Mouse (Mus musculus) lung, embryonic 15.5 days (tissue): ENCODE results near the gene Foxp1. TPM values are rescaled to one million over a fixed set of nuclear protein-coding genes. Genes with fewer than 3 reads are reported as not detected.

ENCODE experiments used
- ATAC-seq: fragments of 200-750 bp; cut with Nextera tagmentation; 2 replicates; pipeline ENCODE4 v1.8.0; 2017; ENCODE audit warnings: moderate number of reproducible peaks, borderline replicate concordance; ENCODE audit not compliant: low FRiP score, low TSS enrichment; ENCODE audit errors: extremely low read depth
- H3K27ac ChIP-seq: fragments of 300-500 bp; sonication (generic); 2 replicates; pipeline ENCODE4 v1.5.1; 2015; ENCODE audit warnings: moderate library complexity, mild to moderate bottlenecking, inconsistent platforms
- H3K27me3 ChIP-seq: fragments of 300-500 bp; sonication (generic); 2 replicates; pipeline ENCODE4 v1.6.1; 2015; ENCODE audit warnings: inconsistent platforms
- H3K36me3 ChIP-seq: fragments of 300-500 bp; sonication (generic); 2 replicates; pipeline ENCODE4 v1.6.1; 2015; ENCODE audit warnings: inconsistent platforms
- H3K4me1 ChIP-seq: fragments of 300-500 bp; sonication (generic); 2 replicates; pipeline ENCODE4 v1.6.1; 2015; ENCODE audit warnings: inconsistent platforms
- H3K4me2 ChIP-seq: fragments of 300-500 bp; sonication (generic); 2 replicates; pipeline ENCODE4 v1.6.1; 2015; ENCODE audit warnings: inconsistent platforms, mild to moderate bottlenecking, moderate library complexity
- H3K4me3 ChIP-seq: fragments of 300-500 bp; sonication (generic); 2 replicates; pipeline ENCODE4 v1.5.1; 2015; ENCODE audit warnings: mild to moderate bottlenecking, inconsistent platforms
- H3K9ac ChIP-seq: fragments of 300-500 bp; sonication (generic); 2 replicates; pipeline ENCODE4 v1.6.1; 2015; ENCODE audit warnings: inconsistent platforms
- H3K9me3 ChIP-seq: fragments of 300-500 bp; sonication (generic); 2 replicates; pipeline ENCODE4 v1.6.1; 2016; ENCODE audit warnings: inconsistent platforms
- WGBS: fragments of 180-500 bp; shearing (Covaris S2); methylation state at CpG from one replicate; pipeline ENCODE4 v1.1.7; 2015; 5-methylcytosine and 5-hydroxymethylcytosine counted together
- polyA plus RNA-seq: library from polyadenylated mRNA; unstranded; fragments of >200 nt; fragmentation: Nextera tagmentation; extraction: Ambion mirVana; gene quantifications from 2 replicates; pipeline ENCODE4 v1.2.1, GENCODE M21; 2015

Foxp1 gene
- polyA plus RNA-seq, 1 experiment from 2014 or later = 109 TPM

DNA sequence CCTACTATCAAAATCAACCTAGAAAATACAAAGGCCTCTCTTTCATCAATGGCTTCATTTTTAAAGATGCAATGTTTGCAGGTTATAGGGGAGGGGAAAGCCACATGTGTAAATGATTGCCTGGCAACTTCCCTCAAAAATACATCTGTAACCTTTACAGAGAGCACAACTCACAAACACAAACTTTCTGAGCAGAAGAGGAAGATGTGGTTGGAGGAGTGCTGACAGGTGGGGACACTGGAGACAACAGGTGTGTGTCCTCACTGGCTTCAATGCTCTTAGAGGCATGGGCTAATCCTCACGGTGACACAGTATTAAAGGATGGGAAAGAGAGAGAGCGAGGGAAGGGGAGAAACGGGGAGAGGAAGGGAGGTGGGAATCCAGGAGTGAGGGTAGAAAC lies 120.2 kb downstream of the Foxp1 start:
- 60% methylated on average over 3 of the region's 3 CpGs for WGBS
- ATAC-seq = no peak

GRCm38 (mm10) chr6:99401801-99402200 lies 120.7 kb downstream of the Foxp1 start:
- Histone ChIP-seq H3K36me3 (no peaks in the 10 kb centered on the region), H3K9ac (no peak overlapping the region), H3K4me3 (no peak overlapping the region), H3K27me3 (no peaks in the 10 kb centered on the region), H3K27ac (no peak overlapping the region), H3K4me2 (no peak overlapping the region), H3K9me3 (no peaks in the 10 kb centered on the region), H3K4me1 (peaks cover 11% of the 10 kb centered on the region; the same call in 1 of the 2 replicates)
- no peak for ATAC-seq
- 60% methylated on average over 6 of the region's 6 CpGs for WGBS

More for the DNA sequence above, 120.2 kb downstream of the Foxp1 start:
- Histone ChIP-seq H3K4me1 (peaks cover 11% of the 10 kb centered on the region; the same call in 1 of the 2 replicates), H3K9me3 (no peaks in the 10 kb centered on the region), H3K4me3 (no peak overlapping the region), H3K27me3 (no peaks in the 10 kb centered on the region), H3K27ac (no peak overlapping the region), H3K4me2 (no peak overlapping the region), H3K9ac (no peak overlapping the region), H3K36me3 (no peaks in the 10 kb centered on the region)

DNA sequence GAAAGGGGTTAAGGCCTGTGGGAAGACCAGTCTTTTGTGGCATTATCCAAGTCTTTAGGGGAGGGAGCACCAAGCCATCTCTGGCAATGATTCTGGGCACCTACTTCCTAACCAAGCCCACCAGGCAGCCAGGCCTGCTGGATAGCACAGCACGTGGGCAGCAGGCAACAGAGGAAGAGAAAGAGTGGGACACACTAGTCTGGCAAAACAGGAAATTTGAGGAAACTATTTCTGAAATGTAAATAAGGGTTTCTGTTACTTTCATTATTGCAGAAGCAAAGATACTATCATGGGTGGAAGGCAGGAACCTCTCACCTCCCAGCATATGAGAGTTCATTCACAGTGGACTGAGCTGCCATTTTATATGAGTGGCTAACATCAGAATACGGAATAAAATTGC lies 121.3 kb downstream of the Foxp1 start:
- Histone ChIP-seq H3K4me2 (no peak overlapping the region), H3K27me3 (no peaks in the 10 kb centered on the region), H3K4me3 (no peak overlapping the region), H3K9ac (no peak overlapping the region), H3K36me3 (no peaks in the 10 kb centered on the region), H3K9me3 (no peaks in the 10 kb centered on the region), H3K4me1 (peaks cover 11% of the 10 kb centered on the region; the same call in 1 of the 2 replicates), H3K27ac (no peak overlapping the region)
- WGBS = 38% methylated on average over 2 of the region's 2 CpGs
- no peak for ATAC-seq

DNA sequence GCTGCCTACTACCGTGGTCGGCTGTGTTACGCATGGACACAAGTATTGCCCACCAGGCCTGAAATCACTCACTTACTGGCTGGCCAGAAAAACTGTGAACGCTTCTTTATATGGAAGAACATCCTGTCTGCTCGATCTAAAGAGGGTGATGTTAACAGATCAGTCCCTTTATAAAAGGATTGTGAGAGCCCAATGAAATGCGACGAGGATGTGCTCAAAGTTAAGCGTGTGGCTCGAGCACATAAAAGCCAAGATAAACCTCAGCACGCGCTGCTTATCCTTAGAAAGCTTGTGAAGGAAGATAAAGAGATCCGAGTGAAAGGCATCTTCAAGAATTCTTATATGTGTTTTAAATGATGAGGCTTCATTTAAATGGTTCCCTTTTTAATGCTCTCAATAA lies 126.8 kb downstream of the Foxp1 start:
- H3K27me3 ChIP-seq = no peaks in the 10 kb centered on the region
- no peak overlapping the region for H3K27ac ChIP-seq
- no peak overlapping the region for H3K4me3 ChIP-seq
- ATAC-seq = no peak
- H3K4me2 ChIP-seq = no peak overlapping the region
- H3K9me3 ChIP-seq = no peaks in the 10 kb centered on the region
- H3K9ac ChIP-seq = no peak overlapping the region
- 69% methylated on average over 12 of the region's 12 CpGs for WGBS
- H3K36me3 ChIP-seq = no peaks in the 10 kb centered on the region
- no peaks in the 10 kb centered on the region for H3K4me1 ChIP-seq

GRCm38 (mm10) chr6:99394801-99395200 lies 127.7 kb downstream of the Foxp1 start:
- Histone ChIP-seq H3K4me2 (no peak overlapping the region), H3K27me3 (no peaks in the 10 kb centered on the region), H3K36me3 (no peaks in the 10 kb centered on the region), H3K9ac (no peak overlapping the region), H3K27ac (no peak overlapping the region), H3K9me3 (no peaks in the 10 kb centered on the region), H3K4me3 (no peak overlapping the region), H3K4me1 (peaks cover under 1% of the 10 kb centered on the region)
- WGBS = 19% methylated on average over 5 of the region's 5 CpGs
- no peak for ATAC-seq

DNA sequence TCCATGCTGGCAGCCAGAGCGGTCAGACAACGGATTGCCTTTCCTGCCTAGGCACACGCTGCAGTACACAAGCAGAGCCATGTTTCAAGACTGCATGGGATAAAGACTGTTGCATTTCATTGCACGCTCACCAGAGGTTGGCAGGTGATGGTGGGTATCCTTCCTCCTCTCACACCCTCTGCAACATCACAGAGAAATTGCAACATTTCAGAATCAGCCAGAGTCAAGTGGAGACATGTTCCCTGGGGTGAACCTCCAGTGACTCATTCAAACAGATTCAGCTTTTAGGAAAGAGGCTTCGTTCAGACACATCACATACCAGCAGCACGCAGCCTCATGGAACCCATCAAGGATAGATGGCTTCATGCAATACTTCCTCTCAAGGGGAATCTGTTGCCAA lies 130.0 kb downstream of the Foxp1 start:
- WGBS = 90% methylated on average over 6 of the region's 6 CpGs
- no peak overlapping the region for H3K4me2 ChIP-seq
- H3K36me3 ChIP-seq = no peaks in the 10 kb centered on the region
- no peak overlapping the region for H3K4me3 ChIP-seq
- peaks cover 18% of the 10 kb centered on the region for H3K4me1 ChIP-seq
- H3K27ac ChIP-seq = no peak overlapping the region
- no peak for ATAC-seq
- no peaks in the 10 kb centered on the region for H3K9me3 ChIP-seq
- no peaks in the 10 kb centered on the region for H3K27me3 ChIP-seq
- H3K9ac ChIP-seq = no peak overlapping the region

DNA sequence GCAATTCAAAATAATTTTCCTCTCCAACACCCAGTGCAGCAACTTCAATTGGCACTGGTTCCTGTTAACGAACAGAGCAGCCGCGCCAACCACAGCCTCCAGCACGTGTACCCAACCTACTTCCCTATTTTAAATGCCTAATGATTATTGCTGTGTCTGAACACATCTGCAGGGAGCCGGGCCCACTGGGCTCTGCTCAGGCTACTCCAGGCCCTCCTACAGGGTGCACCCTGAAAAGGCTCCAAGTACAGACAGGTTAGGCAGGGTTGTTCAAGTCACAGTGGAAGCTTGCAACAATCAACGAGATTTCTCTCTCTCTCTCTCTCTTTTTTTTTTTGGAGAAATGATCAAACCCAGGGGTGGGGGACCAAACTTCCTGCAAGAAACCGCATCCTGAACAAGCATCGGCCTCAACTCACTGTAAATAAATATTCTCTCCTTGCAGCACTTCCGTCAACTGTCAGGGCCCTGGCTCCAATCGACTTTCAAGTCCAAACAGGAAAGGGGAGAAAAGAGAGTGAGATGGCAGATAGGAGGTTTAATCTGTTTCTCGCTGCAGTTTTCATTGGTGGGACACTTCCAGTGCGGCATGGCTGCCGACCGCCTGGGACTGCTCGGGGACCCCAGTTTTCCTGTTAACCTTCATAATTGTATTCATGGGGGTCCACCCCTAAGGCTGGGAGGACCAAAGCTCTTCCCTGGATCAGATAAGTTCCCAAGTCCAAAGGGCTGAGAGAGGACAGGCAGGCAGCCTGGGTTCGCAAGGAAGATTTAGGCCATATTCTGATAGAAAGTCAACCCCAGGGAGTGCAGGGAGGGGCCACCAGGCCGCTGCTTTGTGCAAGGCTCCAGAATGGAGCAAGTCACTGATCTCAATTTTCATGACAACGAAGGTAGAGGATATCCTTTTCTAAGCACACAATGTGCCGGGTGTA lies 133.5 kb downstream of the Foxp1 start:
- no peaks in the 10 kb centered on the region for H3K27me3 ChIP-seq
- H3K4me1 ChIP-seq = peaks cover 18% of the 10 kb centered on the region
- H3K4me3 ChIP-seq = no peak overlapping the region
- no peak overlapping the region for H3K9ac ChIP-seq
- no peaks in the 10 kb centered on the region for H3K36me3 ChIP-seq
- no peaks in the 10 kb centered on the region for H3K9me3 ChIP-seq
- peak; percentile 43; the same call in 1 of the 2 replicates for ATAC-seq
- H3K27ac ChIP-seq = peak overlapping the region; percentile 73
- H3K4me2 ChIP-seq = no peak overlapping the region
- 56% methylated on average over 19 of the region's 19 CpGs for WGBS

- Histone ChIP-seq H3K9ac (no peak overlapping the region), H3K27ac (peak overlapping the region; percentile 73), H3K4me1 (peaks cover 18% of the 10 kb centered on the region), H3K4me3 (no peak overlapping the region), H3K9me3 (no peaks in the 10 kb centered on the region), H3K27me3 (no peaks in the 10 kb centered on the region), H3K4me2 (no peak overlapping the region), H3K36me3 (no peaks in the 10 kb centered on the region)
- 67% methylated on average over 5 of the region's 5 CpGs for WGBS
- ATAC-seq = no peak
Observed at GRCm38 (mm10) chr6:99388023-99388422, 134.5 kb downstream of the Foxp1 start.

GRCm38 (mm10) chr6:99385059-99385604 lies 137.4 kb downstream of the Foxp1 start:
- Histone ChIP-seq H3K4me2 (no peak overlapping the region), H3K9ac (no peak overlapping the region), H3K4me3 (no peak overlapping the region), H3K9me3 (no peaks in the 10 kb centered on the region), H3K27me3 (no peaks in the 10 kb centered on the region), H3K36me3 (no peaks in the 10 kb centered on the region), H3K27ac (no peak overlapping the region), H3K4me1 (peaks cover 19% of the 10 kb centered on the region)
- no peak for ATAC-seq
- WGBS = 83% methylated on average over 2 of the region's 2 CpGs

- no peaks in the 10 kb centered on the region for H3K27me3 ChIP-seq
- H3K27ac ChIP-seq = no peak overlapping the region
- no peak for ATAC-seq
- no peaks in the 10 kb centered on the region for H3K36me3 ChIP-seq
- no peaks in the 10 kb centered on the region for H3K9me3 ChIP-seq
- no peak overlapping the region for H3K4me3 ChIP-seq
- peaks cover 22% of the 10 kb centered on the region for H3K4me1 ChIP-seq
- no peak overlapping the region for H3K4me2 ChIP-seq
- H3K9ac ChIP-seq = no peak overlapping the region
- 55% methylated on average over 4 of the region's 4 CpGs for WGBS
Observed at GRCm38 (mm10) chr6:99383846-99384472, 138.6 kb downstream of the Foxp1 start.

DNA sequence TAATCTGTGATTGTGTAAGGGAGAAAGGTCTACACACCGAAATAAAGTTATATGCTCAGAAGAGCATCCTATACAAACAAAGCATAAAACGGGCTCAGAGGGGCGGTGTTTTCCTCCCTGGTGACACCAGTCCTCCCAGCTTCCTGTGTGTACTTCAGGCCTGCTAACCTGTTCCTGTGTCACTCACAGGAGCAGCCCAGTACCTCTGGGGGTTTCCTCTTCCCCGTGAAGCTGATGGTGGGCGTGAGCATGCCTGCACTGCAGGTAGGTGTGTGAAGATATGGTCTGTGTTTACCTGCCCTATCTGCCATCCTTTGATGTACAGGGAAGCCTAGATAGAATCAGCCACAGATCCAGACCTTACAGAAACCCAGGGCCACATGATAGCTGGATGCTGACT lies 142.4 kb downstream of the Foxp1 start:
- 69% methylated on average over 5 of the region's 5 CpGs for WGBS
- ATAC-seq = no peak
- H3K9me3 ChIP-seq = no peaks in the 10 kb centered on the region
- no peaks in the 10 kb centered on the region for H3K36me3 ChIP-seq
- H3K4me2 ChIP-seq = no peak overlapping the region
- H3K4me3 ChIP-seq = no peak overlapping the region
- 0 out of 2 replicates have a peak overlapping the region, but pooled peaks have one; percentile 48 for H3K27ac ChIP-seq
- H3K4me1 ChIP-seq = peaks cover 42% of the 10 kb centered on the region
- H3K9ac ChIP-seq = no peak overlapping the region
- no peaks in the 10 kb centered on the region for H3K27me3 ChIP-seq
